In the genomic region with DNA sequence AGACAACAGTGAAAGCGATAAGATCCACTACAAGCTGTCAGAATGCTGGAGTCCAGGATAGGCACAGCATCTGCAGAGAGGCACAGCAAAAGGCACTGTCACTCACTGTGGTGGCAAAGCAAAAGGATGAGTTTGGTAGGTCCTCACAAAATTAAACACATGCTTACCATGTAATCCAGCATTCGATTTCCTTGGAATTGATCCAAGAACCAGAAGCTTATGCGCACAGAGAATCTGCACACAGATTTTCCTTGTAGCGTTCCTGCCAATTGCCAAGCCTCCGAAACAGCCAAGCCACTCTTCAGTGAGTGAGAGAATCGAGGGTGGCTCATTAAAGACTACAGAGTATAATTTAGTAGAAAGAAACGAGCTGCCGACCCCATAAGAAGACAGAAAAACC, we compare ENCODE assay signal across 18 mouse cellular contexts. TPM values are rescaled to one million over a fixed set of nuclear protein-coding genes. Genes with fewer than 3 reads are reported as not detected.
DNase-seq lines count a peak whose midpoint lies in the region; ATAC-seq and TF ChIP-seq lines count a peak whose summit lies in the region.
"Had no signal": no experiment of that assay in that cellular context is flagged by ENCODE, and none has a peak within 500 bp of the region (broad histone marks: within the 10 kb centered on the region; RNA-seq: fewer than 3 reads in every experiment).

No protein-coding gene starts in this region.

- intact Hi-C loops in left cerebral cortex, postnatal 4 days (cut with DNase I), result loop anchor here (10.0 kb wide), 1 partner anchor 235 kb away; no protein-coding TSS in a partner anchor

- no peak overlapping the region for H3K27ac ChIP-seq in hindbrain, postnatal 0 days
- no peak overlapping the region for H3K27ac ChIP-seq in hindbrain, embryonic 12.5 days
- no peak overlapping the region for H3K27ac ChIP-seq in kidney, embryonic 16.5 days (ENCODE audit: low read length)
- H3K27ac ChIP-seq: hindbrain, embryonic 13.5 days; limb, embryonic 12.5 days had no signal

- H3K9ac ChIP-seq in hindbrain, postnatal 0 days (replicated peaks; ENCODE audit: low read length), result no peak overlapping the region
- no peak overlapping the region for H3K9ac ChIP-seq in hindbrain, embryonic 12.5 days
- H3K9ac ChIP-seq in kidney, embryonic 16.5 days (replicated peaks; ENCODE audit: low read length), result no peak overlapping the region
- H3K9ac ChIP-seq: hindbrain, embryonic 13.5 days; limb, embryonic 12.5 days had no signal

- peak; percentile 40; the same call in 1 of the 2 replicates for ATAC-seq in hindbrain, postnatal 0 days
- no peak for ATAC-seq in hindbrain, embryonic 12.5 days (ENCODE audit: low FRiP score)
- no peak for ATAC-seq in kidney, embryonic 16.5 days (ENCODE audit: low FRiP score, low TSS enrichment)
- ATAC-seq: Patski had no signal

- DNase-seq in cerebellum, postnatal 10 days, result peak; percentile 49 to 62
- no peak for DNase-seq in cerebellum, adult 9-10 months
- peak; percentile 61 for DNase-seq in hindbrain, postnatal 0 days (ENCODE audit: low spot score)
- peak; percentile 60 for DNase-seq in brain, embryonic 18.5 days (ENCODE audit: low read depth, low spot score)
- DNase-seq in left cerebral cortex, postnatal 4 days, result peak; percentile 9
- DNase-seq in natural killer cell, adult 2 months (ENCODE audit: low spot score in 2 of 2), result no peak
- DNase-seq: adrenal gland, adult 8-10 months; gastrocnemius, postnatal 25 days; lung, adult 18-20 months had no signal

- no peak overlapping the region for H3K4me2 ChIP-seq in hindbrain, postnatal 0 days (ENCODE audit: low read depth, low read length)
- H3K4me2 ChIP-seq in hindbrain, embryonic 12.5 days (replicated peaks), result no peak overlapping the region
- no peak overlapping the region for H3K4me2 ChIP-seq in kidney, embryonic 16.5 days (replicated peaks; ENCODE audit: low read depth, low read length)
- H3K4me2 ChIP-seq: hindbrain, embryonic 13.5 days; limb, embryonic 12.5 days had no signal

- H3K4me1 ChIP-seq in hindbrain, postnatal 0 days (ENCODE audit: insufficient read depth, low read length), result no peaks in the 10 kb centered on the region
- H3K4me1 ChIP-seq in hindbrain, embryonic 12.5 days, result no peaks in the 10 kb centered on the region
- no peaks in the 10 kb centered on the region for H3K4me1 ChIP-seq in kidney, embryonic 16.5 days (ENCODE audit: insufficient read depth, low read length)
- H3K4me1 ChIP-seq: hindbrain, embryonic 13.5 days; limb, embryonic 12.5 days had no signal

- no peak for TF ChIP-seq CTCF in hindbrain, postnatal 0 days (IDR thresholded peaks at IDR 0.05; ENCODE audit: low read depth)

- WGBS in hindbrain, postnatal 0 days, result 35% methylated on average over 8 of the region's 8 CpGs
- WGBS in hindbrain, embryonic 12.5 days, result 83% methylated on average over 8 of the region's 8 CpGs
- WGBS in kidney, embryonic 16.5 days, result 80% methylated on average over 8 of the region's 8 CpGs

- H3K9me3 ChIP-seq in hindbrain, postnatal 0 days (ENCODE audit: low read length), result no peaks in the 10 kb centered on the region
- H3K9me3 ChIP-seq in hindbrain, embryonic 12.5 days (replicated peaks), result no peaks in the 10 kb centered on the region
- H3K9me3 ChIP-seq in kidney, embryonic 16.5 days (ENCODE audit: low read length), result no peaks in the 10 kb centered on the region
- H3K9me3 ChIP-seq: hindbrain, embryonic 13.5 days; limb, embryonic 12.5 days had no signal

- H3K36me3 ChIP-seq in hindbrain, postnatal 0 days (ENCODE audit: insufficient read depth, low read length), result no peaks in the 10 kb centered on the region
- H3K36me3 ChIP-seq in hindbrain, embryonic 12.5 days, result no peaks in the 10 kb centered on the region
- H3K36me3 ChIP-seq in kidney, embryonic 16.5 days (ENCODE audit: insufficient read depth, low read length), result no peaks in the 10 kb centered on the region
- H3K36me3 ChIP-seq: hindbrain, embryonic 13.5 days; limb, embryonic 12.5 days had no signal

- no peak overlapping the region for H3K4me3 ChIP-seq in hindbrain, postnatal 0 days (ENCODE audit: low read length)
- no peak overlapping the region for H3K4me3 ChIP-seq in hindbrain, embryonic 12.5 days
- no peak overlapping the region for H3K4me3 ChIP-seq in kidney, embryonic 16.5 days (ENCODE audit: low read length)
- H3K4me3 ChIP-seq: hindbrain, embryonic 13.5 days; limb, embryonic 12.5 days; myocyte had no signal

- no peaks in the 10 kb centered on the region for H3K27me3 ChIP-seq in hindbrain, postnatal 0 days (ENCODE audit: insufficient read depth, low read length)
- no peaks in the 10 kb centered on the region for H3K27me3 ChIP-seq in hindbrain, embryonic 12.5 days
- no peaks in the 10 kb centered on the region for H3K27me3 ChIP-seq in kidney, embryonic 16.5 days (ENCODE audit: insufficient read depth, low read length)
- H3K27me3 ChIP-seq: hindbrain, embryonic 13.5 days; limb, embryonic 12.5 days had no signal

RNA-seq across cellular contexts. Expression of a gene that starts 2.9 kb away (rescaled TPM):
- not detected in 2 replicates for total RNA-seq in hindbrain, postnatal 0 days (2014; rRNA removed)
- polyA plus RNA-seq in hindbrain, postnatal 0 days (2015; fragmentation: Nextera tagmentation; extraction: Ambion mirVana), result not detected in 2 replicates
- polyA plus RNA-seq in hindbrain, embryonic 12.5 days (2016; fragmentation: Nextera tagmentation; extraction: Ambion mirVana), result not detected in 2 replicates
- total RNA-seq in left cerebral cortex, postnatal 4 days (2021), result not detected
- not detected in 2 replicates for polyA plus RNA-seq in kidney, embryonic 16.5 days (2015; fragmentation: Nextera tagmentation; extraction: Ambion mirVana)
- total RNA-seq: adrenal gland, adult 8-10 months; gastrocnemius, postnatal 25 days; megakaryocyte, adult 5-6 weeks had no signal
- polyA plus RNA-seq: heart, embryonic 14.5 days; hindbrain, embryonic 13.5 days; kidney, embryonic 14.5 days; limb, embryonic 12.5 days; myocyte; Patski had no signal

RNA-seq across cellular contexts. Expression of a gene that starts 18.4 kb away (rescaled TPM):
- total RNA-seq in hindbrain, postnatal 0 days (2014; rRNA removed), result 0.22 and 0.31 TPM in 2 replicates
- polyA plus RNA-seq in hindbrain, postnatal 0 days (2015; fragmentation: Nextera tagmentation; extraction: Ambion mirVana), result 0.25 and 0.39 TPM in 2 replicates
- polyA plus RNA-seq in hindbrain, embryonic 12.5 days (2016; fragmentation: Nextera tagmentation; extraction: Ambion mirVana), result 0.09 TPM in 1 of 2 replicates, not detected in the other
- under 1 TPM; 0.18 to 0.28 TPM for total RNA-seq in left cerebral cortex, postnatal 4 days (2021)
- 0.80 and 1.2 TPM in 2 replicates for polyA plus RNA-seq in kidney, embryonic 16.5 days (2015; fragmentation: Nextera tagmentation; extraction: Ambion mirVana)
- polyA plus RNA-seq: limb, embryonic 12.5 days; Patski had no signal

RNA-seq across cellular contexts. Expression of a gene that starts 24.6 kb away (rescaled TPM):
- total RNA-seq in hindbrain, postnatal 0 days (2014; rRNA removed), result 0.58 TPM in 1 of 2 replicates, not detected in the other
- polyA plus RNA-seq in hindbrain, postnatal 0 days (2015; fragmentation: Nextera tagmentation; extraction: Ambion mirVana), result 0.78 TPM in 2 replicates
- 1.0 TPM in 2 replicates for polyA plus RNA-seq in hindbrain, embryonic 12.5 days (2016; fragmentation: Nextera tagmentation; extraction: Ambion mirVana)
- under 1 TPM; 0.44 to 0.50 TPM for total RNA-seq in left cerebral cortex, postnatal 4 days (2021)
- 0.30 and 0.31 TPM in 2 replicates for polyA plus RNA-seq in kidney, embryonic 16.5 days (2015; fragmentation: Nextera tagmentation; extraction: Ambion mirVana)
- polyA plus RNA-seq: Patski had no signal

RNA-seq across cellular contexts. Expression of a gene that starts 41.0 kb away (rescaled TPM):
- total RNA-seq in hindbrain, postnatal 0 days (2014; rRNA removed), result not detected in 2 replicates
- not detected in 2 replicates for polyA plus RNA-seq in hindbrain, postnatal 0 days (2015; fragmentation: Nextera tagmentation; extraction: Ambion mirVana)
- not detected in 2 replicates for polyA plus RNA-seq in hindbrain, embryonic 12.5 days (2016; fragmentation: Nextera tagmentation; extraction: Ambion mirVana)
- total RNA-seq in left cerebral cortex, postnatal 4 days (2021), result not detected
- not detected in 2 replicates for polyA plus RNA-seq in kidney, embryonic 16.5 days (2015; fragmentation: Nextera tagmentation; extraction: Ambion mirVana)
- total RNA-seq: gastrocnemius, postnatal 25 days had no signal
- polyA plus RNA-seq: heart, embryonic 14.5 days; hindbrain, embryonic 13.5 days; kidney, embryonic 14.5 days; limb, embryonic 12.5 days; myocyte; Patski had no signal

RNA-seq across cellular contexts. Expression of a gene that starts 55.4 kb away (rescaled TPM):
- not detected in 2 replicates for total RNA-seq in hindbrain, postnatal 0 days (2014; rRNA removed)
- polyA plus RNA-seq in hindbrain, postnatal 0 days (2015; fragmentation: Nextera tagmentation; extraction: Ambion mirVana), result 0.05 TPM in 1 of 2 replicates, not detected in the other
- 0.05 and 0.50 TPM in 2 replicates for polyA plus RNA-seq in hindbrain, embryonic 12.5 days (2016; fragmentation: Nextera tagmentation; extraction: Ambion mirVana)
- not detected for total RNA-seq in left cerebral cortex, postnatal 4 days (2021)
- polyA plus RNA-seq in kidney, embryonic 16.5 days (2015; fragmentation: Nextera tagmentation; extraction: Ambion mirVana), result 0.16 TPM in 1 of 2 replicates, not detected in the other
- total RNA-seq: adrenal gland, adult 8-10 months; gastrocnemius, postnatal 25 days; megakaryocyte, adult 5-6 weeks had no signal
- polyA plus RNA-seq: heart, embryonic 14.5 days; myocyte had no signal

Comparison
In these comparisons a context has a peak if more than half of its experiments do, and no peak if none do; other contexts are left out.
1. DNase-seq: peak in cerebellum, postnatal 10 days (2 of 2), hindbrain, postnatal 0 days (single experiment), brain, embryonic 18.5 days (single experiment) and left cerebral cortex, postnatal 4 days (single experiment); none in cerebellum, adult 9-10 months (single experiment) and natural killer cell, adult 2 months (0 of 2).